Mouse (Mus musculus) CH12.LX (cell line): ENCODE data around the gene Scarb2. TPM values are rescaled to one million over a fixed set of nuclear protein-coding genes. Genes with fewer than 3 reads are reported as not detected.
A peak's percentile ranks its signal among the peaks of the same experiment; 100 is the strongest.

Source experiments
- DNase-seq: peaks from one replicate; pipeline ENCODE4 v3.0.0-alpha.2; 2013; ENCODE audit errors: extremely low read depth
- H3K27ac ChIP-seq: 2 replicates; pipeline ENCODE4 v1.5.1; 2012; ENCODE audit warnings: low read depth, mild to moderate bottlenecking, control low read depth, moderate library complexity; ENCODE audit not compliant: insufficient read depth
- H3K27me3 ChIP-seq: replicated peaks from 2 replicates; pipeline ENCODE3; 2012; ENCODE audit warnings: inconsistent platforms
- H3K36me3 ChIP-seq, 2 experiments: replicated peaks in 1 of 2; 2 replicates each; pipeline versions ENCODE3 to v1.6.1; 2012; ENCODE audit warnings: inconsistent platforms in 1 of 2, low read length in 1 of 2, mild to moderate bottlenecking in 1 of 2, mixed read lengths in 1 of 2, moderate library complexity in 1 of 2; ENCODE audit not compliant: control insufficient read depth in 1 of 2, insufficient read depth in 1 of 2
- H3K4me1 ChIP-seq, 2 experiments: 2 replicates each; pipeline ENCODE4 v1.6.1; 2012; ENCODE audit warnings: inconsistent platforms in 1 of 2, moderate library complexity in 1 of 2; ENCODE audit not compliant: insufficient read depth in 2 of 2, control insufficient read depth in 1 of 2
- H3K4me2 ChIP-seq: 2 replicates; pipeline ENCODE4 v1.6.1; 2012; ENCODE audit warnings: low read depth, mild to moderate bottlenecking, control low read depth; ENCODE audit not compliant: poor library complexity, insufficient read depth, severe bottlenecking
- H3K4me3 ChIP-seq, 3 experiments: fragments of 150-350 bp in 1 of 3; sonication (generic) in 1 of 3; replicated peaks in 1 of 3; 2 replicates each; pipeline versions ENCODE3 to v1.5.1; 2011 to 2012; ENCODE audit warnings: low read depth in 2 of 3, low read length in 2 of 3, mild to moderate bottlenecking in 2 of 3, moderate library complexity in 2 of 3, control low read depth in 1 of 3, improper control_type of control experiment in 1 of 3, inconsistent platforms in 1 of 3, mixed read lengths in 1 of 3; ENCODE audit not compliant: poor library complexity in 1 of 3
- H3K79me2 ChIP-seq: replicated peaks from 2 replicates; pipeline ENCODE4 v1.6.1; 2012; ENCODE audit warnings: mild to moderate bottlenecking, moderate library complexity; ENCODE audit not compliant: control insufficient read depth, poor library complexity, insufficient read depth, severe bottlenecking; ENCODE audit errors: extremely low read depth
- H3K9ac ChIP-seq: 2 replicates; pipeline ENCODE4 v1.6.1; 2012; ENCODE audit warnings: low read depth, mild to moderate bottlenecking, control low read depth, moderate library complexity; ENCODE audit not compliant: insufficient read depth
- H3K9me3 ChIP-seq: replicated peaks from 2 replicates; pipeline ENCODE3; 2012; ENCODE audit warnings: low read length, inconsistent platforms, mixed read lengths
- CHD1 ChIP-seq: IDR thresholded peaks from 2 replicates; pipeline ENCODE4 v1.6.1; 2012; ENCODE audit warnings: low read depth, low read length, improper control_type of control experiment, inconsistent platforms
- CHD2 ChIP-seq: IDR thresholded peaks from 2 replicates; pipeline ENCODE4 v1.6.1; 2011; ENCODE audit warnings: low read length, improper control_type of control experiment
- JUND ChIP-seq: conservative IDR thresholded peaks from 2 replicates; pipeline ENCODE4 v1.6.1; 2011; ENCODE audit warnings: low read depth, low read length, improper control_type of control experiment
- KAT2A ChIP-seq: IDR thresholded peaks from 2 replicates; pipeline ENCODE4 v1.6.1; 2012; ENCODE audit warnings: low read length, improper control_type of control experiment, inconsistent platforms; ENCODE audit not compliant: insufficient replicate concordance
- MAFK ChIP-seq: IDR thresholded peaks from 2 replicates; pipeline ENCODE4 v1.6.1; 2011; ENCODE audit warnings: low read length, improper control_type of control experiment; ENCODE audit not compliant: insufficient replicate concordance
- MAX ChIP-seq: IDR thresholded peaks from 2 replicates; pipeline ENCODE4 v1.6.1; 2011; ENCODE audit warnings: low read length, improper control_type of control experiment
- MXI1 ChIP-seq: IDR thresholded peaks from 2 replicates; pipeline ENCODE4 v1.6.1; 2011; ENCODE audit warnings: mild to moderate bottlenecking, low read depth, low read length, improper control_type of control experiment
- MYC ChIP-seq: IDR thresholded peaks from 2 replicates; pipeline ENCODE4 v1.6.1; 2011; ENCODE audit warnings: low read depth, mild to moderate bottlenecking, improper control_type of control experiment, low read length
- NELFE ChIP-seq: IDR thresholded peaks from 2 replicates; pipeline ENCODE4 v1.6.1; 2011; ENCODE audit warnings: low read depth, low read length, improper control_type of control experiment
- POLR2AphosphoS2 ChIP-seq: IDR thresholded peaks from 2 replicates; pipeline ENCODE4 v1.6.1; 2011; ENCODE audit warnings: low read depth, low read length, improper control_type of control experiment
- RCOR1 ChIP-seq: conservative IDR thresholded peaks from 2 replicates; pipeline ENCODE4 v1.6.1; 2012; ENCODE audit warnings: low read depth, mild to moderate bottlenecking, inconsistent platforms, low read length, improper control_type of control experiment
- SIN3A ChIP-seq: IDR thresholded peaks from 2 replicates; pipeline ENCODE4 v1.6.1; 2012; ENCODE audit warnings: low read length, improper control_type of control experiment, inconsistent platforms
- SMC3 ChIP-seq: IDR thresholded peaks from 2 replicates; pipeline ENCODE4 v1.6.1; 2011; ENCODE audit warnings: low read depth, low read length, improper control_type of control experiment
- TCF12 ChIP-seq: IDR thresholded peaks from 2 replicates; pipeline ENCODE4 v1.6.1; 2014; ENCODE audit warnings: low read depth, mild to moderate bottlenecking, inconsistent platforms, low read length, improper control_type of control experiment
- UBTF ChIP-seq: IDR thresholded peaks from 2 replicates; pipeline ENCODE4 v1.6.1; 2012; ENCODE audit warnings: low read depth, mild to moderate bottlenecking, inconsistent platforms, low read length, improper control_type of control experiment, moderate library complexity
- USF1 ChIP-seq: IDR thresholded peaks from 2 replicates; pipeline ENCODE4 v1.6.1; 2014; ENCODE audit warnings: low read depth, mild to moderate bottlenecking, inconsistent platforms, low read length, improper control_type of control experiment
- ZC3H11A ChIP-seq: IDR thresholded peaks from 2 replicates; pipeline ENCODE4 v1.6.1; 2012; ENCODE audit warnings: low read depth, mild to moderate bottlenecking, inconsistent platforms, low read length, improper control_type of control experiment
- ZKSCAN1 ChIP-seq: IDR thresholded peaks from 2 replicates; pipeline ENCODE4 v1.6.1; 2012; ENCODE audit warnings: low read depth, inconsistent platforms, low read length, improper control_type of control experiment, borderline replicate concordance
- ZNF384 ChIP-seq: IDR thresholded peaks from 2 replicates; pipeline ENCODE4 v1.6.1; 2012; ENCODE audit warnings: low read depth, low read length, improper control_type of control experiment, inconsistent platforms
- dilution Hi-C: fragments of 300-500 bp; cut with MboI; formaldehyde crosslinking; loops from 2 replicates; pipeline ENCODE4 v1.14.3; 2020; ENCODE audit warnings: low sequenced_read_pairs; ENCODE audit not compliant: extremely low pct_unique_long_range_greater_than_20kb, extremely low pct_ligation_motif_present
- in situ Hi-C: fragments of 300-500 bp; cut with MboI; formaldehyde crosslinking; loops from 3 replicates; pipeline ENCODE4 v1.14.3; 2019; ENCODE audit warnings: low sequenced_read_pairs, low pct_ligation_motif_present, low pct_unique_long_range_greater_than_20kb, mixed read lengths
- polyA plus RNA-seq: library from polyadenylated mRNA; unstranded; fragments of >175 nt; gene quantifications from 2 replicates; pipeline ENCODE4 v1.2.1, GENCODE M21; 2012; ENCODE audit warnings: low read depth; ENCODE audit not compliant: insufficient read length
- total RNA-seq, 2 experiments: library from RNA; depleted of rRNA; stranded (reverse); fragments of 300-350 nt in 1 of 2; fragments of >200 nt in 1 of 2; gene quantifications; 2 replicates each; pipeline ENCODE4 v1.2.3; 2012 to 2014

The Scarb2 gene
- total and polyA plus RNA-seq, 3 experiments, result 7.2 to 9.5 (median 9.2) TPM

GRCm38 (mm10) chr5:92512066-92512465 is 5.4 kb upstream of the Scarb2 start:
- no peak for DNase-seq
- TF ChIP-seq MXI1, result no peak
- Histone ChIP-seq H3K27ac (no peak overlapping the region), H3K36me3 (no peaks in the 10 kb centered on the region), H3K9ac (no peak overlapping the region), H3K27me3 (no peaks in the 10 kb centered on the region), H3K4me3 (no peak overlapping the region), H3K9me3 (peaks cover 6% of the 10 kb centered on the region), H3K79me2 (no peaks in the 10 kb centered on the region), H3K4me1 (peaks cover 9 to 18% of the 10 kb centered on the region in 2 experiments), H3K4me2 (no peak overlapping the region)
- dilution Hi-C loops (no loop called here), in situ Hi-C loops (no loop called here)

GRCm38 (mm10) chr5:92511256-92511655 is 4.6 kb upstream of the Scarb2 start:
- dilution Hi-C loops, result no loop called here
- DNase-seq, result peak; percentile 23
- in situ Hi-C loops, result no loop called here
- H3K4me2 ChIP-seq, result no peak overlapping the region
- peaks cover 6% of the 10 kb centered on the region for H3K9me3 ChIP-seq
- peaks cover 9 to 19% of the 10 kb centered on the region in 2 experiments for H3K4me1 ChIP-seq
- no peaks in the 10 kb centered on the region for H3K79me2 ChIP-seq
- no peak overlapping the region for H3K27ac ChIP-seq
- H3K4me3 ChIP-seq, result no peak overlapping the region
- H3K27me3 ChIP-seq, result no peaks in the 10 kb centered on the region
- H3K9ac ChIP-seq, result no peak overlapping the region
- TF ChIP-seq USF1 (no peak), ZKSCAN1 (no peak), ZNF384 (no peak), ZC3H11A (no peak), SMC3 (no peak), POLR2AphosphoS2 (no peak), MYC (no peak), KAT2A (no peak), RCOR1 (no peak), MAFK (no peak), TCF12 (no peak), UBTF (no peak), MAX (no peak), NELFE (no peak), SIN3A (no peak), CHD2 (no peak), JUND (no peak), CHD1 (no peak)
- H3K36me3 ChIP-seq, result no peaks in the 10 kb centered on the region
